Mouse (Mus musculus): ENCODE results near the gene Aasdhppt.

The Aasdhppt gene

DNA sequence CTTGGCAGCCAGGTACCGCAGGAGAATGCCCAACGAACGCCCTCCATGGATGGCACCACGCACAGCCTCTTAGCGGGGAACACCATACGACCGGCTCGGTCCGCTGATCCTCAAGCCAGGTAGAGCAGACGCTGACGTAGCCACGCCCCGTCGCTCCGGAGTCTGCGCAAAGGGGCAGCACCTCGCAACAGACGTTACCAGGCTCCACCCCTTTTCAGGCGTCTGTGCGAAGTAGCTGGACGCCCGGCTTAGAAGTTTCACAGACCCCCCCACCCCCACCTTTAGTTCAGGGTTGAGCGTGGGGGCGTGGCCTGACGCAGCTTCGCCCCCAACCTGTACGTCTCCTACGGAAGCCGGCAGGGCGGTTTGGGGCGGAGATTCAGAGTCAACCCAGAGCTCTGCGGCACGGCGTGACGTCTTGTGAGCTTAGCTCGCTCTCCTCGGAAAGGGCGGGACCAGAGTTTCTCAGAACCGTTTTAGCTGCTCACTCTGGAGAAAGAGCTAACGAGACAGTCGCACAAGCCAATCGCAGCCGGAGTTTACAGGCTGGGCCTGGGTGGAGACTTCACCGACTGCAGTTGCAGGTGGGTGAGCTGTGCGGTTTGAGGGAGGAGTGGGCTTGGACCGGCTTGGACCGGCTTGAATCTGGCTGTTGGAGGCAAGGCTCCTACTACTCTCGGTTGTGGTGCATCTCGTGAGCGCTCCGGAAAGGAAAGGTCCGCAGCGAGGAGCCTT is at the start of gene Aasdhppt, which contains the start of gene Kbtbd3:
TSS of gene Aasdhppt (minus strand) at position 121 of the 735 bp plus-strand sequence.
TSS of gene Kbtbd3 (plus strand) at position 483 of the 735 bp plus-strand sequence.
- DNase-seq (ENCODE audit: low spot score in 2 of 2): peak; percentile 92 to 98

GRCm38 (mm10) chr9:4353163-4353562 is 43.9 kb upstream of the Aasdhppt start:
- DNase-seq (ENCODE audit: low spot score in 2 of 2): no peak

- no peak for DNase-seq (ENCODE audit: low spot score in 2 of 2)
These were observed 9.9 kb upstream of the Aasdhppt start for GRCm38 (mm10) chr9:4318939-4319721.

DNA sequence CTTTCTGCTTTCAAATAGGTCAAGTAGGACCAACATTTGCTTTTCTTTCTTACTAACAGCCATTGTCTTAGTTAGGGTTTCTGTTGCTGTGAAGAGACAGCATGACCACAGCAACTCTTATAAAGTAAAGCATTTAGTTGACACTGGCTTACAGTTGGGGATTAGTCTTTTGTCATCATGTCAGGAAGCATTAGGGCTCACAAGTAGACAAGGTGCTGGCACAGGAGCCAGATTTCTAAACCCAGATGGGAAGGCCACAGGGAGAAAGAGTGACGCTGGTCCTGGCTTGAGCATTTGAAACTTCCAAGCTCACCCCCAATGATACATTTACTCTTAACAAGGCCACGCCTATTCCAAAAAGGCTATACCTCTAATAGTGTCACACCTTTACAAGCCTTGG is 6.5 kb upstream of the Aasdhppt start:
- DNase-seq (ENCODE audit: low spot score in 2 of 2): no peak

GRCm38 (mm10) chr9:4313946-4314345 is 4.7 kb upstream of the Aasdhppt start:
- DNase-seq (ENCODE audit: low spot score in 2 of 2): no peak

GRCm38 (mm10) chr9:4311162-4311561 is 1.9 kb upstream of the Aasdhppt start:
- no peak for DNase-seq (ENCODE audit: low spot score in 2 of 2)

GRCm38 (mm10) chr9:4310706-4311105 is 1.4 kb upstream of the Aasdhppt start:
- no peak for DNase-seq (ENCODE audit: low spot score in 2 of 2)

- no peak for DNase-seq (ENCODE audit: low spot score in 2 of 2)
These were observed 482 bp downstream of the Aasdhppt start for GRCm38 (mm10) chr9:4308628-4309350.

DNA sequence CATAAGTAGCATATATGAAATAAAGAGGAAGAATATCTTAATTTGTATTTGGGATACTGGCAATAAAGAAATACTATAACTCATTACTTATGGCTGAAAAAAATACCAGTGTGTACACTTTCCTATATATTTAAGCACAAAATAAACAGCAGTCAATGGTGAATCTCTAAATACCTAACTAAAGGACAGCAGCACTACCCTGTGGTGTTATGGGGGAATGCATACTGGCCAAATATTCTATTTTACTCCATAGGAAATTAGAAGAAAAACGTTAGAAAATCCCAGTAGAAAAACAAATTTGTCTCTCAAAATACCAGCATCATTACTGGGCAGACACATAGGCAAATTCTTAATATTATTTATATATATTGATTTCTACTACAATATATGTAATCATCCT is 4.4 kb downstream of the Aasdhppt start:
- no peak for DNase-seq (ENCODE audit: low spot score in 2 of 2)

DNA sequence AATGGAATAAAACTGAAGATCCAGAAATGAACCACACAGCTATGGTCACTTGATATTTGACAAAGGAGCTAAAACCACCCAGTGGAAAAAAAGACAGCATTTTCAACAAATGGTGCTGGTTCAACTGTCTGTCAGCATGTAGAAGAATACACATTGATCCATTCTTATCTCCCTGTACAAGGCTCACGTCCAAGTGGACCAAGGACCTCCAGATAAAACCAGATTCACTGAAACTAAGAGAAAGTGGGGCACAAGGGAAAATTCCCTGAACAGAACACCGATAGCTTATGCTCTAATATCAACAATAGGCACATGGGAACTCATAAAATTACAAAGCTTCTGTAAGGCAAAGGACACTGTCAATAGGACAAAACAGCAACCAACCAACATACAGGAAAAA is 8.8 kb downstream of the Aasdhppt start:
- DNase-seq (ENCODE audit: low spot score in 2 of 2): no peak

DNA sequence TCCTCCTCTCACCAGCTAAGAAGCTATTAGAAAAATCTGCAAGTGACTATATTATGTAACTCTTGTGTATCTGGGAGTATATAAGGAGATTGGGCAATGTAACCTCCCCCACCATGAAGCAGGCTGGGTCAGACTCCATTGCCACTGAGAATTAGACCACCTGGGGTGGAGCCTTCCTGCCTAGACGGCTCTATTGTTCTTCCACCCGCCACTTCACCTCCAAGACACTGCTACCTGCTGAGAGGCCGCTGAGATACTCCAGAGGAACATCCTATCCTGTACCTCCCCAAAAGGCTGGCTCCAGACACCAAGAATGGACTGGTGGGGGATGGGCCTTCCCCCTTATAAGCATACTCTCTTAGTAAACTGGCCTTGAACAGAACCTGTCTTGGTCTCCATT is 25.4 kb downstream of the Aasdhppt start:
- no peak for DNase-seq (ENCODE audit: low spot score in 2 of 2)

DNA sequence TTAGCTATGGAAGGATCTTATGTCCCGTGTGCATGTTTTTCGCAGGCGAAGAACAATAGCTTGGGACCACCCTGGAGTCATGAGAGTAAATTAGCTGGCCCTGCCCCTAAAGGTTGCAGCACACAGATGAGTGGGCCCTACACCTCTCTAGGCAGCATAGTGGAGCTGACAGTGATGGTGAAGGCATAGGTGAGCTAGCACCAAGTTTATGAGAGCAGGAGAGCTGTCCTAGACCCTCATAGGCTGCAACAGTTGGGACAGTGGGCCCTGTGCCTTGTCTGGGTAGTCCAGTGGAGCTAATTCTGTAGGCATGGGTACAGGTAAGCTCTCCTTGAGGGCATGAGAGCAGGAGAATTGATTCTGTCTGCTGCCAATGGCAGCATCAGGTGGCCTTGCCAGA is 42.4 kb downstream of the Aasdhppt start:
- DNase-seq (ENCODE audit: low spot score in 2 of 2): no peak

DNA sequence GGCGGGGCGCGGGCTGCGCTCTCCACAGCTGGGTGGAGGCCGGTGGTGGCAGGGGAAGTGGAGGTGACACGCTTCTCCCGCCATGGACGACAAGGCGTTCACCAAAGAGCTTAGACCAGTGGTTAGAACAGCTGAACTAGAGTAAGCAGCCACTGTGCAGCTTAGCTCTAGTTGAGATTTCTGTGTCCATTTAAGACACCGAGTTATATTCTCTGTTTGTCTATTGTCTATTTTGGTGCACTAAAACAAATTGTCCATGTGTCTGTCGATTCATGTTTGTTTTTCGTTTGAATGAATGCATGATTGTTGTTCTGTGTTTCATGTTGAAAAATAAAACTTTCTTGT is 48.6 kb downstream of the Aasdhppt start:
- no peak for DNase-seq (ENCODE audit: low spot score in 2 of 2)

DNA sequence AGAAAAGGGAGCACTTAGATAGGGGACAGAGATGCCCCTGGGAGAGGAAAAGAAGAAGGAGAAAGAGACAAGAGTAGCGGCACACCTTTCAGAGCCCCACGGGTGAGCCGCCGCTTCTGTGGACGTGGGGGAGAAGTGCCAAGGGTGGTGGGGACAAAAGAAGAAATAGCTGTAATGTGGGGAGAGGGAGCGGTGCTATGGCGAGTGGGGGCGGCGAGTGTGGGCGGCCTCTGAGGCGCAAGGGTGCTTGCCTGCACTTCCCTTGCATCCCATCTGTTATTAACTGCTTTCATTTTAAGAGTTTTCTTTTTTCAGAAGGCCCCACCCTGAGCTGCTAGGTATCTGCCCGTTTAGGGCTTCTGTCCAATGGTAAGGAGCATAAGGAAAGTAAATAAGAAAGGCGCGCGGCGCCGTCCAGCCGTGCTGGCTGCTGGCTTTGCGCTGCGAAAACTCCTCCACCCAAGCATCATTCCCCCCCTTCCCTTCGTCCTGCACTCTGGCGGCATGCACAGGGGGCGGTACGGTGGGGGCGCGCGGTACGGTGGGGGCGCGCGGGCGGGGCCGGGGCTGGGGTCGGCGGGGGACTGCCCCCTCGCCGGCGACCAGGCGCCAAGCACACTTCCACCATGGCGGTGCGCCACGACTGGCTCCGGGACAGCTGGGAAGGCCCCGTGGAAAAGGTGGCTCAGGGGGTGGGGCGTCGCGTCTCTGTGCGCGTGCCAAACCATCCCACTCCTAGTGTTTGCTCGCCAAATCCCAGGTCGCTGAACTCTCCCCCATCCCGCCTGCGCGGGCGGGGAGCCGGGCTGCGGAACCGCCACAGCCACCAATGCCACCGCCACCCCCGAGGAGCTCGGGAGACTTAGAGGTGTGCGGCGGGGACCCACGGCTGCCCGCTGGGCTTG is 49.2 kb downstream of the Aasdhppt start:
- DNase-seq (ENCODE audit: low spot score in 2 of 2): peak in 1 of 2 experiments; percentile 65

DNA sequence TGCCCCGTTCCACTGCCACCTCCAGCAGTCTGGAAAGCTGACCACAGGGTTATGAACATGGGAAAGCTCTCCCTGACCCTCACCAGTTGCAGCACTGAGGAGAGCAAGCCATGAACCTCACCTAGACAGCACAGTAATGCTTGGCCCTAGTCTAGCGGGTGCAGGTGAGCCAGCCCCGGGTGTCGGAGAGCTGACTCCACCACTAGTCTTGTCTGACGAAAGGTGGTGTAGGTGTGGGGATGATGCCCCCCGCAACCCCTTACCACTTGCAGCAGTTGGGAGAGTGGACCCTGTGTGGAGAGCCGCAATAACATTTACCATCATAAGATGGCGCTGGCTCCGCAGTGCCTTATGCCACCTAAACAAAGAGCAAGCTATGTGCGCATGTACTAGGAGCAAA is 50.2 kb downstream of the Aasdhppt start:
- no peak for DNase-seq (ENCODE audit: low spot score in 2 of 2)
